Mouse (Mus musculus): ENCODE measurements around the gene Sowaha.
A peak's percentile ranks its signal among the peaks of the same experiment; 100 is the strongest.

The Sowaha gene

GRCm38 (mm10) chr11:53472709-53473108 is 7.4 kb downstream of the Sowaha start:
- DNase-seq (ENCODE audit: low spot score in 2 of 2): no peak

- DNase-seq (ENCODE audit: low spot score in 2 of 2): peak; percentile 84 to 90
Observed at GRCm38 (mm10) chr11:53469968-53470695, 9.9 kb downstream of the Sowaha start, which contains the start of gene Gm9837. Gm9837 (minus strand) TSS chr11:53470479.

GRCm38 (mm10) chr11:53469294-53469967 is 10.6 kb downstream of the Sowaha start:
- DNase-seq (ENCODE audit: low spot score in 2 of 2): peak in 1 of 2 experiments; percentile 48

- DNase-seq (ENCODE audit: low spot score in 2 of 2): peak; percentile 52 to 68
Observed at GRCm38 (mm10) chr11:53466231-53466971, 13.7 kb downstream of the Sowaha start.

GRCm38 (mm10) chr11:53463551-53464424 is 16.3 kb downstream of the Sowaha start:
- no peak for DNase-seq (ENCODE audit: low spot score in 2 of 2)

GRCm38 (mm10) chr11:53461727-53462126 is 18.3 kb downstream of the Sowaha start:
- no peak for DNase-seq (ENCODE audit: low spot score in 2 of 2)

- DNase-seq (ENCODE audit: low spot score in 2 of 2): no peak
Observed at GRCm38 (mm10) chr11:53460192-53460591, 19.9 kb downstream of the Sowaha start.

GRCm38 (mm10) chr11:53458996-53459395 is 21.1 kb downstream of the Sowaha start:
- no peak for DNase-seq (ENCODE audit: low spot score in 2 of 2)

- no peak for DNase-seq (ENCODE audit: low spot score in 2 of 2)
Observed at GRCm38 (mm10) chr11:53457372-53457954, 22.6 kb downstream of the Sowaha start.

GRCm38 (mm10) chr11:53456474-53457371 is 23.4 kb downstream of the Sowaha start, which contains the start of the genes Gm10447 and Shroom1:
Gm10447 (minus strand) TSS chr11:53457110.
Shroom1 (plus strand) TSS chr11:53457205.
- peak; percentile 48 to 59 for DNase-seq (ENCODE audit: low spot score in 2 of 2)

GRCm38 (mm10) chr11:53453031-53453430 is 27.0 kb downstream of the Sowaha start:
- no peak for DNase-seq (ENCODE audit: low spot score in 2 of 2)

GRCm38 (mm10) chr11:53452396-53452795 is 27.7 kb downstream of the Sowaha start:
- no peak for DNase-seq (ENCODE audit: low spot score in 2 of 2)

- no peak for DNase-seq (ENCODE audit: low spot score in 2 of 2)
Observed at GRCm38 (mm10) chr11:53451361-53451760, 28.7 kb downstream of the Sowaha start.

- DNase-seq (ENCODE audit: low spot score in 2 of 2): no peak
Observed at GRCm38 (mm10) chr11:53450070-53450705, 29.9 kb downstream of the Sowaha start.

GRCm38 (mm10) chr11:53448529-53448928 is 31.5 kb downstream of the Sowaha start:
- DNase-seq (ENCODE audit: low spot score in 2 of 2): peak; percentile 31 to 74

GRCm38 (mm10) chr11:53447996-53448395 is 32.1 kb downstream of the Sowaha start:
- DNase-seq (ENCODE audit: low spot score in 2 of 2): no peak

- no peak for DNase-seq (ENCODE audit: low spot score in 2 of 2)
Observed at GRCm38 (mm10) chr11:53446183-53446582, 33.9 kb downstream of the Sowaha start.

- no peak for DNase-seq (ENCODE audit: low spot score in 2 of 2)
Observed at GRCm38 (mm10) chr11:53445562-53445961, 34.5 kb downstream of the Sowaha start.

GRCm38 (mm10) chr11:53443861-53444260 is 36.2 kb downstream of the Sowaha start:
- DNase-seq (ENCODE audit: low spot score in 2 of 2): no peak
